18 mouse cellular contexts compared by ENCODE assay signal in genomic region chr6:139569211-139569610, GRCm38 (mm10). TPM values are rescaled to one million over a fixed set of nuclear protein-coding genes. Genes with fewer than 3 reads are reported as not detected.
DNase-seq lines count a peak whose midpoint lies in the region; ATAC-seq and TF ChIP-seq lines count a peak whose summit lies in the region.
"Had no signal": no experiment of that assay in that cellular context is flagged by ENCODE, and none has a peak within 500 bp of the region (broad histone marks: within the 10 kb centered on the region; RNA-seq: fewer than 3 reads in every experiment).

No protein-coding gene starts in this region.

- H3K4me3 ChIP-seq in hindbrain, embryonic 11.5 days (ENCODE audit: low read depth, low read length) = no peak overlapping the region
- no peak overlapping the region for H3K4me3 ChIP-seq in hindbrain, embryonic 16.5 days (ENCODE audit: low read length)
- no peak overlapping the region for H3K4me3 ChIP-seq in midbrain, postnatal 0 days (ENCODE audit: low read depth, low read length)
- no peak overlapping the region for H3K4me3 ChIP-seq in midbrain, embryonic 16.5 days (ENCODE audit: low read depth, low read length)
- H3K4me3 ChIP-seq in hindbrain, embryonic 14.5 days (replicated peaks; ENCODE audit: low read length) = no peak overlapping the region
- no peak overlapping the region for H3K4me3 ChIP-seq in cerebellum, adult 2 months (replicated peaks; ENCODE audit: insufficient read depth, low read depth, low read length)
- H3K4me3 ChIP-seq: erythroblast, embryonic 14.5 days; heart, adult 2 months; megakaryocyte, embryonic 14.5 days had no signal

- H3K36me3 ChIP-seq in hindbrain, embryonic 11.5 days (ENCODE audit: control insufficient read depth, insufficient read depth, low read length) = no peaks in the 10 kb centered on the region
- H3K36me3 ChIP-seq in hindbrain, embryonic 16.5 days (ENCODE audit: control insufficient read depth, insufficient read depth, low read length) = no peaks in the 10 kb centered on the region
- no peaks in the 10 kb centered on the region for H3K36me3 ChIP-seq in midbrain, postnatal 0 days (ENCODE audit: insufficient read depth, low read length)
- H3K36me3 ChIP-seq in midbrain, embryonic 16.5 days (ENCODE audit: control insufficient read depth, insufficient read depth, low read length) = no peaks in the 10 kb centered on the region
- no peaks in the 10 kb centered on the region for H3K36me3 ChIP-seq in hindbrain, embryonic 14.5 days (replicated peaks; ENCODE audit: control insufficient read depth, insufficient read depth)

- DNase-seq in hindbrain, embryonic 11.5 days (ENCODE audit: low spot score) = peak; percentile 14
- DNase-seq in midbrain, postnatal 0 days (ENCODE audit: low spot score) = peak; percentile 24
- no peak for DNase-seq in hindbrain, embryonic 14.5 days (ENCODE audit: low spot score)
- DNase-seq in retina, embryonic 14.5 days (ENCODE audit: low spot score) = peak; percentile 76
- DNase-seq in cerebellum, adult 2 months = no peak
- no peak for DNase-seq in spleen, postnatal 36 days (ENCODE audit: low spot score in 2 of 2)
- DNase-seq: adrenal gland, postnatal 25 days; cerebellum, postnatal 25 days; heart, adult 2 months; heart, postnatal 14 days; right cerebral cortex, postnatal 25 days had no signal

- TF ChIP-seq POLR2A in cerebellum, adult 2 months (IDR thresholded peaks at IDR 0.05; ENCODE audit: borderline replicate concordance, insufficient read depth, low read length) = no peak

- TF ChIP-seq CTCF in midbrain, postnatal 0 days (IDR thresholded peaks at IDR 0.05) = no peak
- no peak for TF ChIP-seq CTCF in cerebellum, adult 2 months (IDR thresholded peaks at IDR 0.05; ENCODE audit: borderline replicate concordance, insufficient read depth, low read depth, low read length)

- no peak overlapping the region for H3K4me2 ChIP-seq in hindbrain, embryonic 11.5 days (replicated peaks; ENCODE audit: low read depth, low read length)
- no peak overlapping the region for H3K4me2 ChIP-seq in hindbrain, embryonic 16.5 days (ENCODE audit: low read length)
- no peak overlapping the region for H3K4me2 ChIP-seq in midbrain, postnatal 0 days (ENCODE audit: low read depth, low read length, poor library complexity, severe bottlenecking)
- no peak overlapping the region for H3K4me2 ChIP-seq in midbrain, embryonic 16.5 days (ENCODE audit: low read length)
- H3K4me2 ChIP-seq in hindbrain, embryonic 14.5 days (replicated peaks) = 0 out of 2 replicates have a peak overlapping the region, but pooled peaks have one; percentile 19
- H3K4me2 ChIP-seq: liver, embryonic 11.5 days had no signal

- 37% methylated on average over 7 of the region's 7 CpGs for WGBS in hindbrain, embryonic 11.5 days
- WGBS in hindbrain, embryonic 16.5 days = 40% methylated on average over 7 of the region's 7 CpGs
- 55% methylated on average over 7 of the region's 7 CpGs for WGBS in midbrain, postnatal 0 days
- WGBS in midbrain, embryonic 16.5 days = 48% methylated on average over 7 of the region's 7 CpGs
- 37% methylated on average over 7 of the region's 7 CpGs for WGBS in hindbrain, embryonic 14.5 days
- WGBS in cerebellum, adult 2 months = 36% methylated on average over 7 of the region's 7 CpGs

- no peaks in the 10 kb centered on the region for H3K9me3 ChIP-seq in hindbrain, embryonic 11.5 days (ENCODE audit: control insufficient read depth, low read length)
- H3K9me3 ChIP-seq in hindbrain, embryonic 16.5 days (ENCODE audit: control insufficient read depth, low read length) = no peaks in the 10 kb centered on the region
- H3K9me3 ChIP-seq in midbrain, postnatal 0 days (ENCODE audit: low read length) = no peaks in the 10 kb centered on the region
- H3K9me3 ChIP-seq in midbrain, embryonic 16.5 days (replicated peaks; ENCODE audit: control insufficient read depth, low read length, poor library complexity, severe bottlenecking) = no peaks in the 10 kb centered on the region
- H3K9me3 ChIP-seq in hindbrain, embryonic 14.5 days (ENCODE audit: control insufficient read depth, low read length) = no peaks in the 10 kb centered on the region

- H3K4me1 ChIP-seq in hindbrain, embryonic 11.5 days (replicated peaks; ENCODE audit: control insufficient read depth, insufficient read depth, low read length) = no peaks in the 10 kb centered on the region
- H3K4me1 ChIP-seq in hindbrain, embryonic 16.5 days (ENCODE audit: control insufficient read depth, insufficient read depth, low read depth, low read length) = no peaks in the 10 kb centered on the region
- H3K4me1 ChIP-seq in midbrain, postnatal 0 days (ENCODE audit: insufficient read depth, low read length) = no peaks in the 10 kb centered on the region
- no peaks in the 10 kb centered on the region for H3K4me1 ChIP-seq in midbrain, embryonic 16.5 days (ENCODE audit: control insufficient read depth, insufficient read depth, low read length)
- H3K4me1 ChIP-seq in hindbrain, embryonic 14.5 days (replicated peaks; ENCODE audit: control insufficient read depth, insufficient read depth, low read length) = no peaks in the 10 kb centered on the region
- H3K4me1 ChIP-seq in cerebellum, adult 2 months (ENCODE audit: control insufficient read depth, insufficient read depth, low read length) = no peaks in the 10 kb centered on the region
- H3K4me1 ChIP-seq: megakaryocyte, embryonic 14.5 days had no signal

- H3K27ac ChIP-seq in hindbrain, embryonic 11.5 days (ENCODE audit: low read depth, low read length) = no peak overlapping the region
- H3K27ac ChIP-seq in hindbrain, embryonic 16.5 days (ENCODE audit: low read depth, low read length) = no peak overlapping the region
- no peak overlapping the region for H3K27ac ChIP-seq in midbrain, postnatal 0 days (ENCODE audit: low read depth, low read length)
- no peak overlapping the region for H3K27ac ChIP-seq in midbrain, embryonic 16.5 days (ENCODE audit: low read length)
- H3K27ac ChIP-seq in hindbrain, embryonic 14.5 days = no peak overlapping the region
- H3K27ac ChIP-seq in cerebellum, adult 2 months (ENCODE audit: insufficient read depth, low read length) = no peak overlapping the region
- H3K27ac ChIP-seq: heart, adult 2 months had no signal

- peak; percentile 61; the same call in 1 of the 2 replicates for ATAC-seq in hindbrain, embryonic 11.5 days (ENCODE audit: low FRiP score)
- no peak for ATAC-seq in hindbrain, embryonic 16.5 days
- no peak for ATAC-seq in midbrain, postnatal 0 days (ENCODE audit: low FRiP score)
- ATAC-seq in midbrain, embryonic 16.5 days = no peak
- ATAC-seq in hindbrain, embryonic 14.5 days (ENCODE audit: low FRiP score) = no peak

- no peak overlapping the region for H3K9ac ChIP-seq in hindbrain, embryonic 11.5 days (ENCODE audit: low read depth, low read length)
- no peak overlapping the region for H3K9ac ChIP-seq in hindbrain, embryonic 16.5 days (ENCODE audit: low read depth, low read length)
- no peak overlapping the region for H3K9ac ChIP-seq in midbrain, postnatal 0 days (replicated peaks; ENCODE audit: low read length, poor library complexity, severe bottlenecking)
- H3K9ac ChIP-seq in midbrain, embryonic 16.5 days (ENCODE audit: low read depth, low read length) = no peak overlapping the region
- no peak overlapping the region for H3K9ac ChIP-seq in hindbrain, embryonic 14.5 days

- no peaks in the 10 kb centered on the region for H3K27me3 ChIP-seq in hindbrain, embryonic 11.5 days (ENCODE audit: control insufficient read depth, insufficient read depth, low read length)
- H3K27me3 ChIP-seq in hindbrain, embryonic 16.5 days (replicated peaks; ENCODE audit: control insufficient read depth, insufficient read depth, low read length) = no peaks in the 10 kb centered on the region
- H3K27me3 ChIP-seq in midbrain, postnatal 0 days (ENCODE audit: insufficient read depth, low read length) = no peaks in the 10 kb centered on the region
- no peaks in the 10 kb centered on the region for H3K27me3 ChIP-seq in midbrain, embryonic 16.5 days (ENCODE audit: control insufficient read depth, insufficient read depth, low read depth, low read length)
- H3K27me3 ChIP-seq in hindbrain, embryonic 14.5 days (ENCODE audit: control insufficient read depth, insufficient read depth, low read length) = no peaks in the 10 kb centered on the region
- H3K27me3 ChIP-seq in cerebellum, adult 2 months (ENCODE audit: control insufficient read depth, insufficient read depth, low read length) = no peaks in the 10 kb centered on the region
- H3K27me3 ChIP-seq: megakaryocyte, embryonic 14.5 days had no signal

RNA-seq across cellular contexts. Expression of gene Pik3c2g, which starts 17.8 kb away (rescaled TPM):
- polyA plus RNA-seq in hindbrain, embryonic 11.5 days (2014; fragmentation: Nextera tagmentation; extraction: Ambion mirVana) = 0.47 and 0.49 TPM in 2 replicates
- polyA plus RNA-seq in hindbrain, embryonic 16.5 days (2015; fragmentation: Nextera tagmentation; extraction: Ambion mirVana) = 0.40 and 0.65 TPM in 2 replicates
- 0.33 and 1.2 TPM in 2 replicates for total RNA-seq in midbrain, postnatal 0 days (2014; rRNA removed)
- polyA plus RNA-seq in midbrain, postnatal 0 days (2015; fragmentation: Nextera tagmentation; extraction: Ambion mirVana) = 0.22 and 0.25 TPM in 2 replicates
- 0.25 and 0.46 TPM in 2 replicates for polyA plus RNA-seq in midbrain, embryonic 16.5 days (2015; fragmentation: Nextera tagmentation; extraction: Ambion mirVana)
- polyA plus RNA-seq in hindbrain, embryonic 14.5 days (2014; fragmentation: Nextera tagmentation; extraction: Ambion mirVana) = 0.21 and 0.26 TPM in 2 replicates
- polyA plus RNA-seq in cerebellum, adult 2 months (2012; rRNA removed) = 0.11 and 0.16 TPM in 2 replicates
- total RNA-seq: gastrocnemius, adult 18-20 months; heart, adult 2 months; MEL had no signal
- polyA plus RNA-seq: erythroblast, embryonic 14.5 days; heart, adult 2 months had no signal

Comparison
In these comparisons a context has a peak if more than half of its experiments do, and no peak if none do; other contexts are left out.
1. DNase-seq: peak in hindbrain, embryonic 11.5 days (single experiment), midbrain, postnatal 0 days (single experiment) and retina, embryonic 14.5 days (single experiment); none in hindbrain, embryonic 14.5 days (single experiment), cerebellum, adult 2 months (0 of 2) and spleen, postnatal 36 days (0 of 2).